In the genomic region with DNA sequence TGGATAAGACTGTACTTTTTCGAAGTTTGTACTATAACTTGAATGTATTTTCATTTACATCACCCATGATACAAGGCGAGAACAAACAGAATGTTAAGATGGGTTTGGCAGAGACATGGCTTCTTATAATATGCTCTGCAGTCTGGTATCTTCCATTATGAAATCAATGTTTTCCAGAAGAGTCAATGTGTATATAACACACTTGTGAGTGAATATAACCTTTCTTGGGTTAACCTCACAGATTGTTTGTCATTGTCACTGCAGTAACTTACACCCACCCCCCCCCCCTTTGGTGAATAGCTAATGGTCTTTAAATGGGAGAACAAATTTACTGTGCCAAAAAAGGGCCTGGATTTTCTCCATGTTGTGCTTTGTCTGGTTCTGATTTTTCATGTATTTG, we compare ENCODE assay signal across 22 mouse cellular contexts. TPM values are rescaled to one million over a fixed set of nuclear protein-coding genes. Genes with fewer than 3 reads are reported as not detected.
DNase-seq lines count a peak whose midpoint lies in the region; ATAC-seq and TF ChIP-seq lines count a peak whose summit lies in the region.
"Had no signal": no experiment of that assay in that cellular context is flagged by ENCODE, and none has a peak within 500 bp of the region (broad histone marks: within the 10 kb centered on the region; RNA-seq: fewer than 3 reads in every experiment).

No protein-coding gene starts in this region.

- no peak for TF ChIP-seq EP300 in lung, postnatal 0 days (IDR thresholded peaks at IDR 0.05)

- WGBS in forebrain, postnatal 0 days = 70% methylated on average over 2 of the region's 2 CpGs
- WGBS in forebrain, embryonic 12.5 days = 86% methylated on average over 2 of the region's 2 CpGs
- 62% methylated on average over 2 of the region's 2 CpGs for WGBS in lung, embryonic 14.5 days
- 58% methylated on average over 2 of the region's 2 CpGs for whole genome bisulfite sequencing in lung, postnatal 0 days
- 51% methylated on average over 2 of the region's 2 CpGs for WGBS in lung, embryonic 16.5 days

- no peaks in the 10 kb centered on the region for H3K9me3 ChIP-seq in forebrain, postnatal 0 days (ENCODE audit: low read length)
- H3K9me3 ChIP-seq in forebrain, embryonic 12.5 days = no peaks in the 10 kb centered on the region
- H3K9me3 ChIP-seq in lung, embryonic 14.5 days (ENCODE audit: low read depth, low read length) = no peaks in the 10 kb centered on the region
- H3K9me3 ChIP-seq in lung, postnatal 0 days (ENCODE audit: low read length) = no peaks in the 10 kb centered on the region
- H3K9me3 ChIP-seq in lung, embryonic 16.5 days (ENCODE audit: control insufficient read depth, low read length) = no peaks in the 10 kb centered on the region
- H3K9me3 ChIP-seq: G1E had no signal

- DNase-seq in forebrain, postnatal 0 days = no peak
- DNase-seq in lung, embryonic 14.5 days = peak; percentile 72
- DNase-seq in lung, postnatal 0 days (ENCODE audit: low spot score) = no peak
- DNase-seq in lung, adult 18-20 months = no peak
- DNase-seq: adrenal gland, adult 2 months; adrenal gland, adult 8-10 months; adrenal gland, postnatal 10 days; adrenal gland, postnatal 14 days; adrenal gland, postnatal 25 days; adrenal gland, postnatal 36 days; B cell, adult 2 months; cerebellum, adult 11 months; cerebellum, adult 11-12 months; cerebellum, adult 18-20 months had no signal

- H3K27me3 ChIP-seq in forebrain, postnatal 0 days (ENCODE audit: insufficient read depth, low read length) = no peaks in the 10 kb centered on the region
- H3K27me3 ChIP-seq in forebrain, embryonic 12.5 days = no peaks in the 10 kb centered on the region
- H3K27me3 ChIP-seq in lung, embryonic 14.5 days (ENCODE audit: insufficient read depth, low read length) = no peaks in the 10 kb centered on the region
- H3K27me3 ChIP-seq in lung, postnatal 0 days (replicated peaks; ENCODE audit: insufficient read depth, low read length) = no peaks in the 10 kb centered on the region
- no peaks in the 10 kb centered on the region for H3K27me3 ChIP-seq in lung, embryonic 16.5 days (ENCODE audit: control insufficient read depth, insufficient read depth, low read depth, low read length)
- H3K27me3 ChIP-seq: CH12.LX, Patski had no signal

- no peaks in the 10 kb centered on the region for H3K4me1 ChIP-seq in forebrain, postnatal 0 days (ENCODE audit: insufficient read depth)
- no peaks in the 10 kb centered on the region for H3K4me1 ChIP-seq in forebrain, embryonic 12.5 days
- H3K4me1 ChIP-seq in lung, embryonic 14.5 days (ENCODE audit: insufficient read depth) = no peaks in the 10 kb centered on the region
- no peaks in the 10 kb centered on the region for H3K4me1 ChIP-seq in lung, postnatal 0 days (ENCODE audit: insufficient read depth, low read depth, low read length)
- no peaks in the 10 kb centered on the region for H3K4me1 ChIP-seq in lung, embryonic 16.5 days (replicated peaks; ENCODE audit: control insufficient read depth, insufficient read depth, low read length)

- H3K9ac ChIP-seq in forebrain, postnatal 0 days = no peak overlapping the region
- H3K9ac ChIP-seq in forebrain, embryonic 12.5 days = no peak overlapping the region
- no peak overlapping the region for H3K9ac ChIP-seq in lung, embryonic 14.5 days
- no peak overlapping the region for H3K9ac ChIP-seq in lung, postnatal 0 days (replicated peaks; ENCODE audit: low read depth)
- H3K9ac ChIP-seq in lung, embryonic 16.5 days (ENCODE audit: low read length) = no peak overlapping the region

- H3K4me3 ChIP-seq in forebrain, postnatal 0 days (ENCODE audit: low read depth, low read length) = no peak overlapping the region
- H3K4me3 ChIP-seq in forebrain, embryonic 12.5 days (replicated peaks) = no peak overlapping the region
- H3K4me3 ChIP-seq in lung, embryonic 14.5 days (ENCODE audit: low read depth, low read length) = no peak overlapping the region
- no peak overlapping the region for H3K4me3 ChIP-seq in lung, postnatal 0 days (ENCODE audit: low read depth, low read length)
- no peak overlapping the region for H3K4me3 ChIP-seq in lung, embryonic 16.5 days (ENCODE audit: low read length)

- TF ChIP-seq CTCF in forebrain, postnatal 0 days (IDR thresholded peaks at IDR 0.05; ENCODE audit: low read depth) = no peak
- TF ChIP-seq CTCF in lung, embryonic 14.5 days (IDR thresholded peaks at IDR 0.05; ENCODE audit: low read depth) = no peak
- TF ChIP-seq CTCF in lung, postnatal 0 days (IDR thresholded peaks at IDR 0.05) = no peak

- no peaks in the 10 kb centered on the region for H3K36me3 ChIP-seq in forebrain, postnatal 0 days (ENCODE audit: insufficient read depth)
- no peaks in the 10 kb centered on the region for H3K36me3 ChIP-seq in forebrain, embryonic 12.5 days (replicated peaks)
- no peaks in the 10 kb centered on the region for H3K36me3 ChIP-seq in lung, embryonic 14.5 days (ENCODE audit: insufficient read depth)
- no peaks in the 10 kb centered on the region for H3K36me3 ChIP-seq in lung, postnatal 0 days (ENCODE audit: insufficient read depth, low read length)
- H3K36me3 ChIP-seq in lung, embryonic 16.5 days (ENCODE audit: control insufficient read depth, insufficient read depth, low read length) = no peaks in the 10 kb centered on the region
- H3K36me3 ChIP-seq: G1E had no signal

- H3K4me2 ChIP-seq in forebrain, postnatal 0 days (ENCODE audit: low read depth) = no peak overlapping the region
- no peak overlapping the region for H3K4me2 ChIP-seq in forebrain, embryonic 12.5 days
- H3K4me2 ChIP-seq in lung, embryonic 14.5 days = no peak overlapping the region
- H3K4me2 ChIP-seq in lung, postnatal 0 days (replicated peaks; ENCODE audit: low read depth, low read length) = no peak overlapping the region
- no peak overlapping the region for H3K4me2 ChIP-seq in lung, embryonic 16.5 days (ENCODE audit: low read depth, low read length)

- 0 out of 2 replicates have a peak, but pooled peaks have one; percentile 23 for ATAC-seq in forebrain, postnatal 0 days
- ATAC-seq in forebrain, embryonic 12.5 days (ENCODE audit: low FRiP score) = no peak
- peak; percentile 56; the same call in 1 of the 2 replicates for ATAC-seq in lung, embryonic 14.5 days (ENCODE audit: insufficient read depth)
- ATAC-seq in lung, postnatal 0 days = no peak
- peak; percentile 74 for ATAC-seq in lung, embryonic 16.5 days (ENCODE audit: low read depth)
- ATAC-seq: activated CD4-positive, CD25-positive, alpha-beta regulatory T cell, adult 4 months; CD4-positive, CD25-positive, alpha-beta regulatory T cell, adult 4 months; Patski had no signal

- H3K27ac ChIP-seq in forebrain, postnatal 0 days (ENCODE audit: low read depth, low read length) = no peak overlapping the region
- H3K27ac ChIP-seq in forebrain, embryonic 12.5 days = no peak overlapping the region
- no peak overlapping the region for H3K27ac ChIP-seq in lung, embryonic 14.5 days (ENCODE audit: low read depth)
- no peak overlapping the region for H3K27ac ChIP-seq in lung, postnatal 0 days (ENCODE audit: low read length)
- H3K27ac ChIP-seq in lung, embryonic 16.5 days (ENCODE audit: low read length) = no peak overlapping the region

RNA-seq across cellular contexts. Expression of gene Diaph2, which starts 13.1 kb away (rescaled TPM):
- 3.7 and 4.7 TPM in 2 replicates for total RNA-seq in forebrain, postnatal 0 days (2014; rRNA removed)
- polyA plus RNA-seq in forebrain, postnatal 0 days (2015; fragmentation: Nextera tagmentation; extraction: Ambion mirVana) = 1.6 and 4.2 TPM in 2 replicates
- polyA plus RNA-seq in forebrain, embryonic 12.5 days (2016; fragmentation: Nextera tagmentation; extraction: Ambion mirVana) = 7.8 and 7.9 TPM in 2 replicates
- polyA plus RNA-seq in lung, embryonic 14.5 days (2014; fragmentation: Nextera tagmentation; extraction: Ambion mirVana) = 10.2 and 10.3 TPM in 2 replicates
- polyA plus RNA-seq in lung, postnatal 0 days (2015; fragmentation: Nextera tagmentation; extraction: Ambion mirVana) = 7.5 and 12.3 TPM in 2 replicates
- polyA plus RNA-seq in lung, embryonic 16.5 days (2015; fragmentation: Nextera tagmentation; extraction: Ambion mirVana) = 8.4 and 9.1 TPM in 2 replicates
- total RNA-seq: CH12.LX, G1E, MEL had no signal
- polyA plus RNA-seq: G1E had no signal

Comparison
In these comparisons a context has a peak if more than half of its experiments do, and no peak if none do; other contexts are left out.
1. ATAC-seq: peak in forebrain, postnatal 0 days (single experiment), lung, embryonic 14.5 days (single experiment) and lung, embryonic 16.5 days (single experiment); none in forebrain, embryonic 12.5 days (single experiment) and lung, postnatal 0 days (single experiment).